33 mouse cellular contexts compared by ENCODE assay signal in genomic region chr5:75767213-75767612, GRCm38 (mm10).
DNase-seq lines count a peak whose midpoint lies in the region; ATAC-seq lines count a peak whose summit lies in the region.
"Had no signal": no experiment of that assay in that cellular context is flagged by ENCODE, and none has a peak within 500 bp of the region (broad histone marks: within the 10 kb centered on the region; RNA-seq: fewer than 3 reads in every experiment).

No protein-coding gene starts in this region.

- H3K4me1 ChIP-seq in forebrain, embryonic 14.5 days (ENCODE audit: control insufficient read depth, insufficient read depth, low read length): no peaks in the 10 kb centered on the region
- no peaks in the 10 kb centered on the region for H3K4me1 ChIP-seq in forebrain, embryonic 11.5 days (replicated peaks; ENCODE audit: control insufficient read depth, insufficient read depth, low read length)
- H3K4me1 ChIP-seq in liver, embryonic 13.5 days (replicated peaks): peaks cover 30% of the 10 kb centered on the region
- peaks cover 27% of the 10 kb centered on the region for H3K4me1 ChIP-seq in liver, embryonic 12.5 days
- H3K4me1 ChIP-seq in intestine, embryonic 15.5 days (replicated peaks): no peaks in the 10 kb centered on the region
- H3K4me1 ChIP-seq: embryonic facial prominence, embryonic 15.5 days; forebrain, embryonic 15.5 days; kidney, embryonic 15.5 days; limb, embryonic 13.5 days; stomach, embryonic 15.5 days had no signal

- no peaks in the 10 kb centered on the region for H3K27me3 ChIP-seq in forebrain, embryonic 14.5 days (replicated peaks; ENCODE audit: control insufficient read depth, insufficient read depth, low read length)
- no peaks in the 10 kb centered on the region for H3K27me3 ChIP-seq in forebrain, embryonic 11.5 days (ENCODE audit: control insufficient read depth, insufficient read depth, low read length)
- no peaks in the 10 kb centered on the region; the same call in 1 of the 2 replicates for H3K27me3 ChIP-seq in liver, embryonic 13.5 days
- H3K27me3 ChIP-seq in liver, embryonic 12.5 days (replicated peaks): 0 out of 2 replicates have a peak, but pooled peaks cover 4% of the 10 kb centered on the region
- H3K27me3 ChIP-seq in intestine, embryonic 15.5 days (replicated peaks): no peaks in the 10 kb centered on the region
- H3K27me3 ChIP-seq: CH12.LX; embryonic facial prominence, embryonic 15.5 days; forebrain, embryonic 15.5 days; hindbrain, embryonic 12.5 days; kidney, embryonic 15.5 days; limb, embryonic 13.5 days; midbrain, embryonic 12.5 days; neural tube, embryonic 13.5 days; stomach, embryonic 15.5 days had no signal

- H3K27ac ChIP-seq in forebrain, embryonic 14.5 days (ENCODE audit: low read depth, low read length): no peak overlapping the region
- H3K27ac ChIP-seq in forebrain, embryonic 11.5 days (ENCODE audit: low read depth, low read length): no peak overlapping the region
- no peak overlapping the region for H3K27ac ChIP-seq in liver, embryonic 13.5 days
- H3K27ac ChIP-seq in liver, embryonic 12.5 days: no peak overlapping the region
- no peak overlapping the region for H3K27ac ChIP-seq in intestine, embryonic 15.5 days
- H3K27ac ChIP-seq: embryonic facial prominence, embryonic 10.5 days; embryonic facial prominence, embryonic 15.5 days; forebrain, embryonic 15.5 days; gastrocnemius, adult 2 months; heart, adult 2 months; hindbrain, embryonic 12.5 days; hindbrain, postnatal 0 days; kidney, embryonic 15.5 days; layer of hippocampus, adult 2 months; limb, embryonic 13.5 days; midbrain, embryonic 12.5 days; neural tube, embryonic 13.5 days; stomach, embryonic 15.5 days had no signal

- H3K36me3 ChIP-seq in forebrain, embryonic 14.5 days (ENCODE audit: control insufficient read depth, insufficient read depth, low read length): no peaks in the 10 kb centered on the region
- no peaks in the 10 kb centered on the region for H3K36me3 ChIP-seq in forebrain, embryonic 11.5 days (ENCODE audit: control insufficient read depth, insufficient read depth, low read length)
- H3K36me3 ChIP-seq in liver, embryonic 13.5 days: no peaks in the 10 kb centered on the region
- no peaks in the 10 kb centered on the region for H3K36me3 ChIP-seq in liver, embryonic 12.5 days
- no peaks in the 10 kb centered on the region for H3K36me3 ChIP-seq in intestine, embryonic 15.5 days
- H3K36me3 ChIP-seq: embryonic facial prominence, embryonic 10.5 days; embryonic facial prominence, embryonic 15.5 days; forebrain, embryonic 15.5 days; heart, embryonic 13.5 days; hindbrain, embryonic 12.5 days; kidney, embryonic 15.5 days; limb, embryonic 13.5 days; midbrain, embryonic 12.5 days; neural tube, embryonic 13.5 days; stomach, embryonic 15.5 days had no signal

- no peak overlapping the region for H3K4me2 ChIP-seq in forebrain, embryonic 14.5 days (ENCODE audit: low read length)
- no peak overlapping the region for H3K4me2 ChIP-seq in forebrain, embryonic 11.5 days (ENCODE audit: low read depth, low read length, severe bottlenecking)
- no peak overlapping the region for H3K4me2 ChIP-seq in liver, embryonic 13.5 days
- H3K4me2 ChIP-seq in liver, embryonic 12.5 days: no peak overlapping the region
- no peak overlapping the region for H3K4me2 ChIP-seq in intestine, embryonic 15.5 days (replicated peaks)
- H3K4me2 ChIP-seq: embryonic facial prominence, embryonic 15.5 days; forebrain, embryonic 15.5 days; heart, embryonic 13.5 days; hindbrain, embryonic 12.5 days; kidney, embryonic 15.5 days; limb, embryonic 13.5 days; liver, embryonic 11.5 days; midbrain, embryonic 12.5 days; neural tube, embryonic 13.5 days; stomach, embryonic 15.5 days had no signal

- WGBS in forebrain, embryonic 14.5 days: 76% methylated on average over 1 of the region's 1 CpGs
- WGBS in forebrain, embryonic 11.5 days: 86% methylated on average over 1 of the region's 1 CpGs
- WGBS in liver, embryonic 13.5 days (ENCODE audit: insufficient replicate concordance): 23% methylated on average over 1 of the region's 1 CpGs
- 11% methylated on average over 1 of the region's 1 CpGs for WGBS in liver, embryonic 12.5 days (ENCODE audit: insufficient replicate concordance)
- 67% methylated on average over 1 of the region's 1 CpGs for WGBS in intestine, embryonic 15.5 days

- ATAC-seq in forebrain, embryonic 14.5 days: no peak
- no peak for ATAC-seq in forebrain, embryonic 11.5 days (replicated peaks; ENCODE audit: low FRiP score)
- ATAC-seq in liver, embryonic 13.5 days (ENCODE audit: low read depth): peak; percentile 58; the same call in 1 of the 2 replicates
- no peak; the same call in 1 of the 2 replicates for ATAC-seq in liver, embryonic 12.5 days
- ATAC-seq in intestine, embryonic 15.5 days: peak; percentile 86
- ATAC-seq: forebrain, embryonic 15.5 days; hindbrain, postnatal 0 days had no signal

- no peak overlapping the region for H3K9ac ChIP-seq in forebrain, embryonic 14.5 days (ENCODE audit: low read length)
- H3K9ac ChIP-seq in forebrain, embryonic 11.5 days (ENCODE audit: low read length): no peak overlapping the region
- no peak overlapping the region for H3K9ac ChIP-seq in liver, embryonic 13.5 days
- H3K9ac ChIP-seq in liver, embryonic 12.5 days: no peak overlapping the region
- no peak overlapping the region for H3K9ac ChIP-seq in intestine, embryonic 15.5 days
- H3K9ac ChIP-seq: embryonic facial prominence, embryonic 15.5 days; forebrain, embryonic 15.5 days; heart, embryonic 13.5 days; hindbrain, embryonic 12.5 days; kidney, embryonic 15.5 days; limb, embryonic 13.5 days; midbrain, embryonic 12.5 days; neural tube, embryonic 13.5 days; stomach, embryonic 15.5 days had no signal

- H3K9me3 ChIP-seq in forebrain, embryonic 14.5 days (replicated peaks; ENCODE audit: control insufficient read depth, low read length): no peaks in the 10 kb centered on the region
- H3K9me3 ChIP-seq in forebrain, embryonic 11.5 days (ENCODE audit: control insufficient read depth, low read length): no peaks in the 10 kb centered on the region
- H3K9me3 ChIP-seq in liver, embryonic 13.5 days (replicated peaks): no peaks in the 10 kb centered on the region
- no peaks in the 10 kb centered on the region for H3K9me3 ChIP-seq in liver, embryonic 12.5 days (replicated peaks)
- H3K9me3 ChIP-seq in intestine, embryonic 15.5 days: no peaks in the 10 kb centered on the region; the same call in 1 of the 2 replicates
- H3K9me3 ChIP-seq: embryonic facial prominence, embryonic 10.5 days; embryonic facial prominence, embryonic 15.5 days; forebrain, embryonic 15.5 days; heart, embryonic 13.5 days; hindbrain, embryonic 12.5 days; kidney, embryonic 15.5 days; midbrain, embryonic 12.5 days; stomach, embryonic 15.5 days had no signal

- H3K4me3 ChIP-seq in forebrain, embryonic 14.5 days (ENCODE audit: low read depth, low read length): no peak overlapping the region
- no peak overlapping the region for H3K4me3 ChIP-seq in forebrain, embryonic 11.5 days (ENCODE audit: low read depth, low read length)
- H3K4me3 ChIP-seq in liver, embryonic 13.5 days (replicated peaks): no peak overlapping the region
- no peak overlapping the region for H3K4me3 ChIP-seq in liver, embryonic 12.5 days
- H3K4me3 ChIP-seq in intestine, embryonic 15.5 days (replicated peaks): no peak overlapping the region
- H3K4me3 ChIP-seq: embryonic facial prominence, embryonic 10.5 days; embryonic facial prominence, embryonic 15.5 days; forebrain, embryonic 15.5 days; gastrocnemius, adult 2 months; heart, adult 2 months; heart, embryonic 13.5 days; hindbrain, embryonic 12.5 days; kidney, embryonic 15.5 days; layer of hippocampus, adult 2 months; limb, embryonic 13.5 days; midbrain, embryonic 12.5 days; neural tube, embryonic 13.5 days; stomach, embryonic 15.5 days had no signal

- peak; percentile 15 for DNase-seq in forebrain, embryonic 14.5 days (ENCODE audit: low spot score)
- no peak for DNase-seq in forebrain, embryonic 11.5 days (ENCODE audit: low spot score)
- no peak for DNase-seq in liver, embryonic 13.5 days
- no peak for DNase-seq in right cerebral cortex, postnatal 25 days
- DNase-seq in layer of hippocampus, adult 9-10 months (ENCODE audit: low spot score): no peak
- DNase-seq: adrenal gland, postnatal 25 days; cerebellum, adult 18-20 months; cerebellum, postnatal 10 days; gastrocnemius, adult 2 months; gastrocnemius, postnatal 36 days; heart, adult 2 months; kidney, adult 11 months; kidney, postnatal 36 days; lung, adult 18-20 months; lung, postnatal 10 days; retina, postnatal 1 day; right cerebral cortex, postnatal 14 days had no signal

Comparison
In these comparisons a context has a peak if more than half of its experiments do, and no peak if none do; other contexts are left out.
1. ATAC-seq: peak in liver, embryonic 13.5 days (single experiment) and intestine, embryonic 15.5 days (single experiment); none in forebrain, embryonic 14.5 days (single experiment), forebrain, embryonic 11.5 days (single experiment) and liver, embryonic 12.5 days (single experiment).